Mouse (Mus musculus) Patski (cell line): ENCODE data around the gene Ffar3. TPM values are rescaled to one million over a fixed set of nuclear protein-coding genes. Genes with fewer than 3 reads are reported as not detected.
"Not testable (repeated sequence)": the region's sequence is repeated elsewhere in the genome, so short reads cannot be mapped to it uniquely, and the experiment has no call there.

Experiments used
- ATAC-seq: fragments of 100-300 bp; one replicate; pipeline ENCODE4 v1.8.0; 2021
- CTCF ChIA-PET: fragments of 350-600 bp; sonication (Branson Sonifier 250); formaldehyde crosslinking; loops from one replicate; lab custom pipeline; 2022; ENCODE audit warnings: inconsistent platforms; lab: Charles Lee
- POLR2A ChIA-PET: fragments of 350-600 bp; sonication (Branson Sonifier 250); formaldehyde crosslinking; loops from one replicate; lab custom pipeline; 2022; ENCODE audit warnings: antibody characterized with exemption, inconsistent platforms; lab: Charles Lee
- DNase-seq: peaks from one replicate; pipeline ENCODE4 v3.0.0-alpha.2; 2011; ENCODE audit warnings: low read depth, low spot score
- H3K27me3 ChIP-seq: fragments of 371-371 bp; one replicate; pipeline ENCODE4 v1.5.1; 2021
- CTCF ChIP-seq: fragments of 100-300 bp; IDR thresholded peaks from one replicate; pipeline ENCODE4 v1.5.1; 2021
- in situ Hi-C: fragments of 300-500 bp; cut with MboI; formaldehyde crosslinking; loops from 3 replicates; pipeline ENCODE4 v1.11.1; 2018; ENCODE audit warnings: low pct_unique_long_range_greater_than_20kb, mixed read lengths
- polyA plus RNA-seq: library from polyadenylated mRNA; unstranded; gene quantifications from one replicate; pipeline ENCODE4 v1.2.3, GENCODE M21; 2021

The Ffar3 gene
- polyA plus RNA-seq, 1 experiment from 2014 or later = not detected

GRCm38 (mm10) chr7:30846505-30847053 is 9.4 kb downstream of the Ffar3 start:
- ChIA-PET CTCF (no interaction called here), POLR2A (no interaction called here)
- DNase-seq (no peak), ATAC-seq (no peak)
- in situ Hi-C loops = no loop called here
- no peak for TF ChIP-seq CTCF
- peaks cover 21% of the 10 kb centered on the region for H3K27me3 ChIP-seq

GRCm38 (mm10) chr7:30844676-30845297 is 11.2 kb downstream of the Ffar3 start:
- ChIA-PET POLR2A (no interaction called here), CTCF (interaction anchor here (1.5 kb wide), 1 partner anchor 111 kb away, joined by 3 read pairs; no protein-coding TSS in a partner anchor)
- in situ Hi-C loops = no loop called here
- ATAC-seq (no peak), DNase-seq (no peak)
- H3K27me3 ChIP-seq = peaks cover 13% of the 10 kb centered on the region
- TF ChIP-seq CTCF = no peak

GRCm38 (mm10) chr7:30842092-30842491 is 13.9 kb downstream of the Ffar3 start:
- H3K27me3 ChIP-seq = peaks cover 8% of the 10 kb centered on the region
- no peak for DNase-seq
- ATAC-seq = no peak
- CTCF ChIA-PET = no interaction called here
- in situ Hi-C loops = no loop called here
- TF ChIP-seq CTCF = no peak
- POLR2A ChIA-PET = no interaction called here

- in situ Hi-C loops = no loop called here
- ATAC-seq = no peak
- no peak for TF ChIP-seq CTCF
- CTCF ChIA-PET = no interaction called here
- H3K27me3 ChIP-seq = peaks cover 8% of the 10 kb centered on the region
- POLR2A ChIA-PET = interaction anchor here (0.6 kb wide), 1 partner anchor 246 kb away, joined by 4 read pairs; no protein-coding TSS in a partner anchor
- DNase-seq = no peak
These were observed 14.6 kb downstream of the Ffar3 start for GRCm38 (mm10) chr7:30841379-30841778.

DNA sequence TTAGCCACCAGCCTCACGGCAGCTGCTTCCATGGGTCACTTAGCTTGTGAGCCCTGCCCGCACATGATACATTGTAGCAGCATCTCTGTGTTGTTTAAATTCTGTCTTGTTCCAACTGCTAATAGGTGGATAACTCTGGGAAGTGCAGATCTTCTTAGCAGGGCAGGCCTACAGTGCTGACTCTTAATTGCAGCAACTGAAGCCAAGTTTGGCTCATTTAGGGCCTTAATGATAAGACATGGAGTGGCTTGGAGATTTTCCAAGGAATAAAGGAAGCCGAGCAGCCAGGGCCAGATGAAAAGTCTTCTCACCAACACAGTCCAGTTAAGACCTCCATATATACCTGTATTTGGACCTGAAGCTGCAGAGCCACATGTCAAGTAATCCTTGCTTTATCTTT is 15.7 kb downstream of the Ffar3 start:
- ChIA-PET CTCF (no interaction called here), POLR2A (no interaction called here)
- peaks cover 8% of the 10 kb centered on the region for H3K27me3 ChIP-seq
- DNase-seq (no peak), ATAC-seq (no peak)
- no peak for TF ChIP-seq CTCF
- in situ Hi-C loops = no loop called here

- ATAC-seq (no peak), DNase-seq (no peak)
- peaks cover 8% of the 10 kb centered on the region for H3K27me3 ChIP-seq
- POLR2A ChIA-PET = interaction anchor here (0.6 kb wide), 1 partner anchor 648 kb away, joined by 8 read pairs; no protein-coding TSS in a partner anchor
- TF ChIP-seq CTCF = no peak
- CTCF ChIA-PET = no interaction called here
- in situ Hi-C loops = no loop called here
These were observed 18.7 kb downstream of the Ffar3 start for GRCm38 (mm10) chr7:30837277-30837676.

GRCm38 (mm10) chr7:30832684-30833083 is 23.3 kb downstream of the Ffar3 start:
- POLR2A ChIA-PET, H3K27me3 ChIP-seq, in situ Hi-C loops, DNase-seq, ATAC-seq, CTCF ChIA-PET: not testable (repeated sequence)

- TF ChIP-seq CTCF = no peak
- DNase-seq (no peak), ATAC-seq (no peak)
- POLR2A ChIA-PET = no interaction called here
- H3K27me3 ChIP-seq = no peaks in the 10 kb centered on the region
- in situ Hi-C loops = no loop called here
- CTCF ChIA-PET = no interaction called here
These were observed 23.7 kb downstream of the Ffar3 start for GRCm38 (mm10) chr7:30832261-30832660.

DNA sequence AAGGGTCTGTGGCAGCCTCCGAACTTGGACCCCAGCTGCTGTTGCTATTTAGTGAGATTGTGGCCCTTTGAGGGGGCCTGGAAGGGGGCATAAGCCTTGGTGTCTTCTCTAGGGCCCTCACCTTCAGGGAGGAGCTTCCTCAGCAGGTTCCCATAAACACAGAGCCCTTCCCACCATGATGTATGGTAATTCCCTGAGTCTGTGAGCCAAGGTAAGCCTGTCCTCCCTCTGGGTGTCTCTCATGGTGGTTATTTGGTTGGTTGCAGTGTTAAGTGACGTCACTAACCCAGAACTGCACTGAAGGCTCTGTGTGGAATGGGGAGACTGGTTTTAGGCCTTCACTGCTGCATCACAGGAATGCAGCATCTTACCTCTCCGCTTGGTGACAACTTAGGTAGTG is 26.6 kb downstream of the Ffar3 start:
- DNase-seq (no peak), ATAC-seq (no peak)
- no peak for TF ChIP-seq CTCF
- no peaks in the 10 kb centered on the region for H3K27me3 ChIP-seq
- in situ Hi-C loops = no loop called here
- ChIA-PET POLR2A (no interaction called here), CTCF (no interaction called here)

- POLR2A ChIA-PET, in situ Hi-C loops, H3K27me3 ChIP-seq, CTCF ChIA-PET, DNase-seq, ATAC-seq: not testable (repeated sequence)
These were observed 27.1 kb downstream of the Ffar3 start for GRCm38 (mm10) chr7:30828871-30829270.

DNA sequence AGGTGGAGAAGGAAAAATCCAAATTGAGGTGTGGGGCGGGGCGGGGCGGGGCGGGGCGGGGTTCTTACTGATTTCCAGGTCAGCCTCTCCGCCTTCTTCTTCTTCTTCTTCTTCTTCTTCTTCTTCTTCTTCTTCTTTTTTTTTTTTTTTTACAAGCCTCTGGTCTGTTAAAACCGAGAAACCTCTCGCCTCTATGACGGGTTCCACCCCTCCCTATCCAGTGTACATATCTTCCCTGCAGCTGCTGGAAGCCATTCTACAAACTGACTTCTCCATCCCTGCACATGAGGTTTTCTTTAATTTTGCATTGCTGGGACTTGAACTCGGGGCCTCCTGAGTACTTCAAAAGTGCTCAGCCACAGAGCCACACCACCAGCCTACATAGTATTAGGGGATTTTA is 29.3 kb downstream of the Ffar3 start:
- DNase-seq (no peak), ATAC-seq (no peak)
- POLR2A ChIA-PET = no interaction called here
- no peaks in the 10 kb centered on the region for H3K27me3 ChIP-seq
- no peak for TF ChIP-seq CTCF
- CTCF ChIA-PET = no interaction called here
- in situ Hi-C loops = no loop called here
